In the genomic region with DNA sequence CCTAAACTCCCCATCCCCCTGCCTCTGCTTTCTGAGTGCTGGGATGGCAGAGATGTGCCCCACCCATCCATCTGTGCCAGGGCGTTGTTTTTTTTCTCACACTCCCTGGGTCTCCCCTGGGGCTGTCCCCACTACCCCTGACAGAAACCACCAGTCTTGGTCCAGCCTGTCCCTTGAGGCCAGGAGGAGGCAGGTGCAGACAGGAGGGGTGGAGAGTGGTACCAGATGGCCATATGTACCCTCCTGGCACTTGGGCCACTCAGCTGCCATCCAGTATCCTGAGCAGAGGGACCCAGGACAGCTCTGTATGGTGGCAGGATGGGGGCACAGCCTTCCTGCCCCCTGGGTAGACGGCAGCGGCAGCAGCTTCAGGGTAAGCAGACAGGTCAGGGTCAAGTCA, we compare ENCODE assay signal across 17 mouse cellular contexts. TPM values are rescaled to one million over a fixed set of nuclear protein-coding genes. Genes with fewer than 3 reads are reported as not detected.
DNase-seq lines count a peak whose midpoint lies in the region; ATAC-seq and TF ChIP-seq lines count a peak whose summit lies in the region.
"Had no signal": no experiment of that assay in that cellular context is flagged by ENCODE, and none has a peak within 500 bp of the region (broad histone marks: within the 10 kb centered on the region; RNA-seq: fewer than 3 reads in every experiment).

A gene (plus strand): TSS at position 198 of the 400 bp plus-strand sequence.

- no peak for TF ChIP-seq CTCF in midbrain, postnatal 0 days (IDR thresholded peaks at IDR 0.05)
- no peak for TF ChIP-seq CTCF in Patski (IDR thresholded peaks at IDR 0.05)

- H3K27me3 ChIP-seq in embryonic facial prominence, embryonic 15.5 days: peaks cover 18% of the 10 kb centered on the region
- H3K27me3 ChIP-seq in embryonic facial prominence, embryonic 10.5 days (replicated peaks; ENCODE audit: low read depth, poor library complexity, severe bottlenecking): peaks cover 35% of the 10 kb centered on the region
- peaks cover 19% of the 10 kb centered on the region for H3K27me3 ChIP-seq in midbrain, embryonic 14.5 days (ENCODE audit: control insufficient read depth, insufficient read depth, low read length)
- H3K27me3 ChIP-seq in midbrain, postnatal 0 days (ENCODE audit: insufficient read depth, low read length): peaks cover 9% of the 10 kb centered on the region
- H3K27me3 ChIP-seq in Patski: no peaks in the 10 kb centered on the region

- H3K27ac ChIP-seq in embryonic facial prominence, embryonic 15.5 days (replicated peaks): 0 out of 2 replicates have a peak within 1 kb of the TSS, but pooled peaks have one; percentile 17
- no peak within 1 kb of the TSS for H3K27ac ChIP-seq in embryonic facial prominence, embryonic 10.5 days (replicated peaks)
- no peak within 1 kb of the TSS for H3K27ac ChIP-seq in midbrain, embryonic 14.5 days (replicated peaks; ENCODE audit: low read depth, low read length)
- H3K27ac ChIP-seq in midbrain, postnatal 0 days (ENCODE audit: low read depth, low read length): no peak within 1 kb of the TSS
- H3K27ac ChIP-seq: embryonic facial prominence, embryonic 13.5 days; limb, embryonic 13.5 days had no signal

- H3K9me3 ChIP-seq in embryonic facial prominence, embryonic 15.5 days (replicated peaks): no peaks in the 10 kb centered on the region
- H3K9me3 ChIP-seq in embryonic facial prominence, embryonic 10.5 days: no peaks in the 10 kb centered on the region
- H3K9me3 ChIP-seq in midbrain, embryonic 14.5 days (ENCODE audit: control insufficient read depth, low read length): no peaks in the 10 kb centered on the region
- no peaks in the 10 kb centered on the region for H3K9me3 ChIP-seq in midbrain, postnatal 0 days (ENCODE audit: low read length)
- H3K9me3 ChIP-seq: embryonic facial prominence, embryonic 13.5 days; heart, embryonic 12.5 days; limb, embryonic 13.5 days had no signal

- POLR2A ChIA-PET in Patski (lab: Charles Lee): no interaction called here

- H3K4me1 ChIP-seq in embryonic facial prominence, embryonic 15.5 days: peaks cover 36% of the 10 kb centered on the region
- peaks cover 39% of the 10 kb centered on the region for H3K4me1 ChIP-seq in embryonic facial prominence, embryonic 10.5 days
- H3K4me1 ChIP-seq in midbrain, embryonic 14.5 days (ENCODE audit: control insufficient read depth, insufficient read depth, low read length): peaks cover 21% of the 10 kb centered on the region
- peaks cover 9% of the 10 kb centered on the region for H3K4me1 ChIP-seq in midbrain, postnatal 0 days (ENCODE audit: insufficient read depth, low read length)

- CTCF ChIA-PET in Patski (lab: Charles Lee): interaction anchor here (1.5 to 2.3 kb wide), 2 partner anchors 11 to 35 kb away, joined by 5 to 12 read pairs; no protein-coding TSS in a partner anchor

- no peak within 1 kb of the TSS for H3K4me3 ChIP-seq in embryonic facial prominence, embryonic 15.5 days (replicated peaks)
- H3K4me3 ChIP-seq in embryonic facial prominence, embryonic 10.5 days: no peak within 1 kb of the TSS
- no peak within 1 kb of the TSS for H3K4me3 ChIP-seq in midbrain, embryonic 14.5 days (replicated peaks; ENCODE audit: low read depth, low read length)
- H3K4me3 ChIP-seq in midbrain, postnatal 0 days (ENCODE audit: low read depth, low read length): no peak within 1 kb of the TSS
- H3K4me3 ChIP-seq: embryonic facial prominence, embryonic 13.5 days; heart, embryonic 12.5 days had no signal

- no peak within 1 kb of the TSS for H3K4me2 ChIP-seq in embryonic facial prominence, embryonic 15.5 days (replicated peaks)
- no peak within 1 kb of the TSS for H3K4me2 ChIP-seq in midbrain, embryonic 14.5 days (ENCODE audit: low read length)
- no peak within 1 kb of the TSS for H3K4me2 ChIP-seq in midbrain, postnatal 0 days (ENCODE audit: low read depth, low read length, poor library complexity, severe bottlenecking)

- no peak for ATAC-seq in embryonic facial prominence, embryonic 15.5 days (ENCODE audit: insufficient number of reproducible peaks, low FRiP score, low TSS enrichment, low read depth)
- no peak for ATAC-seq in midbrain, embryonic 14.5 days (ENCODE audit: low FRiP score, low TSS enrichment)
- ATAC-seq in midbrain, postnatal 0 days (ENCODE audit: low FRiP score): no peak
- ATAC-seq in Patski: no peak

- no peak for DNase-seq in embryonic facial prominence, embryonic 10.5 days (ENCODE audit: low spot score)
- no peak for DNase-seq in midbrain, embryonic 14.5 days
- no peak for DNase-seq in midbrain, postnatal 0 days (ENCODE audit: low spot score)
- no peak for DNase-seq in Patski (ENCODE audit: low read depth, low spot score)
- peak; percentile 83 for DNase-seq in spleen, postnatal 36 days (ENCODE audit: low spot score in 2 of 2)
- no peak for DNase-seq in testis, postnatal 14 days (ENCODE audit: low spot score)
- no peak for DNase-seq in right cerebral cortex, postnatal 36 days (ENCODE audit: low spot score in 2 of 2)
- DNase-seq: adrenal gland, postnatal 25 days; cerebellum, adult 8-10 months; gastrocnemius, postnatal 36 days; heart, postnatal 4 days; kidney, adult 18-20 months; kidney, postnatal 25 days had no signal

- WGBS in embryonic facial prominence, embryonic 15.5 days: 78% methylated on average over 3 of the region's 3 CpGs
- WGBS in embryonic facial prominence, embryonic 10.5 days: 85% methylated on average over 3 of the region's 3 CpGs
- WGBS in midbrain, embryonic 14.5 days: 74% methylated on average over 3 of the region's 3 CpGs
- WGBS in midbrain, postnatal 0 days: 73% methylated on average over 3 of the region's 3 CpGs

- no peak within 1 kb of the TSS for H3K9ac ChIP-seq in embryonic facial prominence, embryonic 15.5 days
- 0 out of 2 replicates have a peak within 1 kb of the TSS, but pooled peaks have one; percentile 16 for H3K9ac ChIP-seq in midbrain, embryonic 14.5 days (replicated peaks; ENCODE audit: low read length)
- no peak within 1 kb of the TSS for H3K9ac ChIP-seq in midbrain, postnatal 0 days (replicated peaks; ENCODE audit: low read length, poor library complexity, severe bottlenecking)
- H3K9ac ChIP-seq: heart, embryonic 12.5 days had no signal

- 0 out of 2 replicates have a peak, but pooled peaks cover 5% of the 10 kb centered on the region for H3K36me3 ChIP-seq in embryonic facial prominence, embryonic 15.5 days
- peaks cover 25% of the 10 kb centered on the region for H3K36me3 ChIP-seq in embryonic facial prominence, embryonic 10.5 days (replicated peaks)
- peaks cover 11% of the 10 kb centered on the region; the same call in 1 of the 2 replicates for H3K36me3 ChIP-seq in midbrain, embryonic 14.5 days (ENCODE audit: control insufficient read depth, insufficient read depth, low read length)
- 0 out of 2 replicates have a peak, but pooled peaks cover 3% of the 10 kb centered on the region for H3K36me3 ChIP-seq in midbrain, postnatal 0 days (ENCODE audit: insufficient read depth, low read length)

- in situ Hi-C loops in Patski (cut with MboI; ENCODE audit: low pct_unique_long_range_greater_than_20kb): no loop called here

RNA-seq across cellular contexts. Expression of the gene that starts here (rescaled TPM):
- 3.1 and 4.7 TPM in 2 replicates for polyA plus RNA-seq in embryonic facial prominence, embryonic 15.5 days (2015; fragmentation: Nextera tagmentation; extraction: Ambion mirVana)
- 4.8 and 5.0 TPM in 2 replicates for polyA plus RNA-seq in embryonic facial prominence, embryonic 10.5 days (2016; fragmentation: Nextera tagmentation; extraction: Ambion mirVana)
- polyA plus RNA-seq in midbrain, embryonic 14.5 days (2014; fragmentation: Nextera tagmentation; extraction: Ambion mirVana): 6.3 and 8.5 TPM in 2 replicates
- total RNA-seq in midbrain, postnatal 0 days (2014; rRNA removed): 5.3 and 5.9 TPM in 2 replicates
- polyA plus RNA-seq in midbrain, postnatal 0 days (2015; fragmentation: Nextera tagmentation; extraction: Ambion mirVana): 4.5 and 4.7 TPM in 2 replicates
- 10.8 TPM for polyA plus RNA-seq in Patski (2021)

Comparison
In these comparisons a context has a peak if more than half of its experiments do, and no peak if none do; other contexts are left out.
1. DNase-seq: peak in spleen, postnatal 36 days (2 of 2); none in embryonic facial prominence, embryonic 10.5 days (single experiment), midbrain, embryonic 14.5 days (single experiment), midbrain, postnatal 0 days (single experiment), Patski (single experiment), testis, postnatal 14 days (single experiment) and right cerebral cortex, postnatal 36 days (0 of 2).